Mouse (Mus musculus) limb, embryonic 12.5 days (tissue): ENCODE results near the gene Slc24a2. TPM values are rescaled to one million over a fixed set of nuclear protein-coding genes. Genes with fewer than 3 reads are reported as not detected.

Source experiments
- ATAC-seq: fragments of 200-750 bp; cut with Nextera tagmentation; 2 replicates; pipeline ENCODE4 v1.8.0; 2017; ENCODE audit warnings: low read depth, moderate TSS enrichment; ENCODE audit not compliant: insufficient number of reproducible peaks, insufficient read depth, low FRiP score, low TSS enrichment
- H3K27ac ChIP-seq: fragments of 300-500 bp; sonication (generic); 2 replicates; pipeline ENCODE4 v1.5.1; 2016; ENCODE audit warnings: mild to moderate bottlenecking, moderate library complexity
- H3K27me3 ChIP-seq: fragments of 300-500 bp; sonication (generic); 2 replicates; pipeline ENCODE4 v1.6.1; 2016; ENCODE audit warnings: mild to moderate bottlenecking, moderate library complexity
- H3K36me3 ChIP-seq: fragments of 300-500 bp; sonication (generic); 2 replicates; pipeline ENCODE4 v1.6.1; 2016; ENCODE audit warnings: mild to moderate bottlenecking, moderate library complexity
- H3K4me1 ChIP-seq: fragments of 300-500 bp; sonication (generic); replicated peaks from 2 replicates; pipeline ENCODE4 v1.6.1; 2016
- H3K4me2 ChIP-seq: fragments of 300-500 bp; sonication (generic); 2 replicates; pipeline ENCODE4 v1.6.1; 2016; ENCODE audit warnings: mild to moderate bottlenecking, moderate library complexity
- H3K4me3 ChIP-seq: fragments of 300-500 bp; sonication (generic); replicated peaks from 2 replicates; pipeline ENCODE4 v1.5.1; 2016; ENCODE audit warnings: mild to moderate bottlenecking
- H3K9ac ChIP-seq: fragments of 300-500 bp; sonication (generic); replicated peaks from 2 replicates; pipeline ENCODE4 v1.6.1; 2016; ENCODE audit warnings: mild to moderate bottlenecking, moderate library complexity
- H3K9me3 ChIP-seq: fragments of 300-500 bp; sonication (generic); 2 replicates; pipeline ENCODE4 v1.6.1; 2016; ENCODE audit warnings: mild to moderate bottlenecking, moderate library complexity
- WGBS: fragments of 180-500 bp; shearing (Covaris S2); methylation state at CpG from one replicate; pipeline ENCODE4 v1.1.7; 2016; 5-methylcytosine and 5-hydroxymethylcytosine counted together
- polyA plus RNA-seq: library from polyadenylated mRNA; unstranded; fragments of >200 nt; fragmentation: Nextera tagmentation; extraction: Ambion mirVana; gene quantifications from 2 replicates; pipeline ENCODE4 v1.2.1, GENCODE M21; 2016

The Slc24a2 gene
- polyA plus RNA-seq, 1 experiment from 2014 or later, result 0.15 TPM

DNA sequence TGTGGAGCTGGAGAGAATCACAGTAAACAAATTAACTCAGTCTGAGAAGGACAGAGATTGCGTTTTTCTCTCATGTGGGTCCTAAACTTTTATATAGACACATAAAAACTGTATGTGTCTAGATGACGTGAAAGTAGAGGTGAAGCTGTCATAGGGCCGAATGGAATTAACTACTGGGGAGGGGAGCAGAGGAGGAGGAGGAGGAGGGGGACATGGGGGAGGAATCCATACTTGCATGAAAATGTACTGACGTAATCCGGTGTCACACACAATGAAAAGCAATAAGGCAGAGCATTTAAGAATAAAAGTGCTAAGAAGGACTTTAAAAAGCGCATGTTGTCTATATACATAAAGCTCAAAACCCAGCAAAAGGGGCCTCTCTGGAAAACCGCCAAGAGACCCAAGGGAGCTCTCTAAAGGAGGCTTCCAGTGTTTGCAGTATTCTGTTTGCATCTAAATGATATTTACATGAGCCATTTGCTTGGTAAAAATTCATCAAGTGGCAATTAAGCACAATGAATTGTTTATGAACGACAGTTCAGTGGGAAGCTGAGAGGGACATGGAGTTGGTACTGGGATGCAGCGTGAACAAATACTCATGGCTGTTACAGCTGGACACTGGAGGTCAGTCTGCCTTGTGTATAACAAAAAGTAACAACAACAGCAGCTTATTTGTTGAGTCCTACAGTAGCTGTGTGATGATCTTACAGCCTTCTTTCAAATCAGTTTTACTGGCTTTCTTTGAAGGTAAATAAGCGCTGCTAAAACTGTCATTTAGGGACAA lies 45.9 kb downstream of the Slc24a2 start:
- no peaks in the 10 kb centered on the region for H3K27me3 ChIP-seq
- H3K4me3 ChIP-seq, result no peak overlapping the region
- H3K9ac ChIP-seq, result no peak overlapping the region
- no peaks in the 10 kb centered on the region for H3K36me3 ChIP-seq
- 66% methylated on average over 10 of the region's 10 CpGs for WGBS
- no peaks in the 10 kb centered on the region; the same call in 1 of the 2 replicates for H3K4me1 ChIP-seq
- no peaks in the 10 kb centered on the region for H3K9me3 ChIP-seq
- ATAC-seq, result no peak
- H3K4me2 ChIP-seq, result no peak overlapping the region
- no peak overlapping the region for H3K27ac ChIP-seq

DNA sequence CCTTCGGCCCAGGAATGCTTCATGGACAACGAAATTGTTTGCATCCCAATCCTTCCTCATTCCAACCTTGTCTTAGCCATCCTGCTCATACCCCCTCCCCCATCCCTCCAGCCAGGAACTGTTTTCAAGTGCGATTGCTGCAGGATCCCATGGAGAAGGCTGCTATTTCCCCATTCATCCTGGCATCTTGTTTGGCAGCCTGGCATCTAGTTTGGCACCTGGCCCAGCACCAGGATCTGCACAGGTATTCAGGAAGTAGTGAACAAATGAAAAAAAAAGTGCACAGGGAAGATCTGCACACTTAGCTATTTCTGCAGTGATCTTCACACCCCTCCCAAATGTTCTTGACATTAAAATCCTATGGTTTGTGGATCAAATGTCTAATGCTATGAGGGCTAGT lies 53.2 kb downstream of the Slc24a2 start:
- Histone ChIP-seq H3K27ac (no peak overlapping the region), H3K36me3 (no peaks in the 10 kb centered on the region), H3K9ac (no peak overlapping the region), H3K27me3 (no peaks in the 10 kb centered on the region), H3K4me1 (no peaks in the 10 kb centered on the region), H3K9me3 (no peaks in the 10 kb centered on the region), H3K4me3 (no peak overlapping the region), H3K4me2 (no peak overlapping the region)
- ATAC-seq, result no peak
- 72% methylated on average over 3 of the region's 3 CpGs for WGBS

DNA sequence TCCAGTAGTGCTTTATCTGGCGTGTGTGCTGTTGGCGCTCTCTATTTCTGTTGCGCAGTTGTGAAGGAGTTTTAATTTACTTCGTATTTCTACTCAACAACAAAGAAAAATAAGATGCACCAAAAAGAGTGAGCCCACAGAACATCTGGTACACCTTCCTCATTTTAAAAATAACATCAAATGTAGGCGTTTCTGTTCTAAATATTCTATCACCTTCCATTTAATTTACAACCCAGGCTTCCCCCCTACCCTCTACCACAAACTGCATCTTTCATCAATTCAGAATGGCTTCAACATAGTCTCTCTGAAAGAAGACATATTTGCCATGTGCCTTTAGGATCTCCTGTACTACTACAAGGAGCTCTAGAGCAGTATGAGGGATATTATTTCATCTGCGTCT lies 66.3 kb downstream of the Slc24a2 start:
- Histone ChIP-seq H3K4me1 (no peaks in the 10 kb centered on the region), H3K4me2 (no peak overlapping the region), H3K9ac (no peak overlapping the region), H3K36me3 (no peaks in the 10 kb centered on the region), H3K9me3 (no peaks in the 10 kb centered on the region), H3K27me3 (no peaks in the 10 kb centered on the region), H3K4me3 (no peak overlapping the region), H3K27ac (no peak overlapping the region)
- ATAC-seq, result no peak
- 90% methylated on average over 6 of the region's 6 CpGs for whole genome bisulfite sequencing

GRCm38 (mm10) chr4:87158053-87158452 lies 72.2 kb downstream of the Slc24a2 start:
- 91% methylated on average over 4 of the region's 4 CpGs for WGBS
- H3K9ac ChIP-seq, result no peak overlapping the region
- no peaks in the 10 kb centered on the region for H3K9me3 ChIP-seq
- no peak overlapping the region for H3K4me2 ChIP-seq
- 0 out of 2 replicates have a peak, but pooled peaks cover 4% of the 10 kb centered on the region for H3K4me1 ChIP-seq
- H3K27ac ChIP-seq, result no peak overlapping the region
- H3K4me3 ChIP-seq, result no peak overlapping the region
- no peaks in the 10 kb centered on the region for H3K27me3 ChIP-seq
- H3K36me3 ChIP-seq, result no peaks in the 10 kb centered on the region
- ATAC-seq, result no peak

- H3K36me3 ChIP-seq, result no peaks in the 10 kb centered on the region
- no peak overlapping the region for H3K4me3 ChIP-seq
- no peak overlapping the region for H3K27ac ChIP-seq
- H3K27me3 ChIP-seq, result no peaks in the 10 kb centered on the region
- peaks cover 17% of the 10 kb centered on the region for H3K4me1 ChIP-seq
- no peak for ATAC-seq
- no peak overlapping the region for H3K9ac ChIP-seq
- no peak overlapping the region for H3K4me2 ChIP-seq
- no peaks in the 10 kb centered on the region for H3K9me3 ChIP-seq
- 81% methylated on average over 7 of the region's 7 CpGs for WGBS
Measured at GRCm38 (mm10) chr4:87151990-87152389, 78.3 kb downstream of the Slc24a2 start.

- Histone ChIP-seq H3K36me3 (no peaks in the 10 kb centered on the region), H3K9ac (no peak overlapping the region), H3K27me3 (no peaks in the 10 kb centered on the region), H3K4me3 (no peak overlapping the region), H3K4me2 (no peak overlapping the region), H3K9me3 (no peaks in the 10 kb centered on the region), H3K27ac (no peak overlapping the region), H3K4me1 (peaks cover 17% of the 10 kb centered on the region)
- WGBS, result 28% methylated on average over 2 of the region's 2 CpGs
- peak; percentile 42; the same call in 1 of the 2 replicates for ATAC-seq
Measured at GRCm38 (mm10) chr4:87149584-87149983, 80.7 kb downstream of the Slc24a2 start.

- no peaks in the 10 kb centered on the region for H3K4me1 ChIP-seq
- no peak for ATAC-seq
- WGBS, result 92% methylated on average over 12 of the region's 12 CpGs
- H3K27me3 ChIP-seq, result no peaks in the 10 kb centered on the region
- H3K9me3 ChIP-seq, result no peaks in the 10 kb centered on the region
- no peaks in the 10 kb centered on the region for H3K36me3 ChIP-seq
- no peak overlapping the region for H3K4me3 ChIP-seq
- no peak overlapping the region for H3K9ac ChIP-seq
- H3K4me2 ChIP-seq, result no peak overlapping the region
- no peak overlapping the region for H3K27ac ChIP-seq
Measured at GRCm38 (mm10) chr4:87141590-87142365, 88.5 kb downstream of the Slc24a2 start.

GRCm38 (mm10) chr4:87140901-87141300 lies 89.4 kb downstream of the Slc24a2 start:
- H3K4me3 ChIP-seq, result no peak overlapping the region
- WGBS, result 84% methylated on average over 3 of the region's 3 CpGs
- no peak for ATAC-seq

GRCm38 (mm10) chr4:87132525-87132924 lies 97.8 kb downstream of the Slc24a2 start:
- no peak overlapping the region for H3K27ac ChIP-seq
- WGBS, result 81% methylated on average over 5 of the region's 5 CpGs
- H3K4me3 ChIP-seq, result no peak overlapping the region
- H3K36me3 ChIP-seq, result no peaks in the 10 kb centered on the region
- H3K4me1 ChIP-seq, result no peaks in the 10 kb centered on the region
- no peak for ATAC-seq
- H3K4me2 ChIP-seq, result no peak overlapping the region
- H3K27me3 ChIP-seq, result no peaks in the 10 kb centered on the region
- H3K9me3 ChIP-seq, result no peaks in the 10 kb centered on the region
- no peak overlapping the region for H3K9ac ChIP-seq

More at GRCm38 (mm10) chr4:87140901-87141300, 89.4 kb downstream of the Slc24a2 start:
- H3K9ac ChIP-seq, result no peak overlapping the region
- H3K27me3 ChIP-seq, result no peaks in the 10 kb centered on the region
- no peaks in the 10 kb centered on the region for H3K36me3 ChIP-seq
- H3K9me3 ChIP-seq, result no peaks in the 10 kb centered on the region
- no peaks in the 10 kb centered on the region for H3K4me1 ChIP-seq
- H3K27ac ChIP-seq, result no peak overlapping the region
- H3K4me2 ChIP-seq, result no peak overlapping the region

GRCm38 (mm10) chr4:87126756-87127155 lies 103.5 kb downstream of the Slc24a2 start:
- ATAC-seq, result no peak
- 62% methylated on average over 4 of the region's 4 CpGs for WGBS

GRCm38 (mm10) chr4:87119758-87120157 lies 110.5 kb downstream of the Slc24a2 start:
- Histone ChIP-seq H3K4me2 (no peak overlapping the region), H3K4me3 (no peak overlapping the region), H3K4me1 (no peaks in the 10 kb centered on the region), H3K27me3 (no peaks in the 10 kb centered on the region), H3K9ac (no peak overlapping the region), H3K9me3 (no peaks in the 10 kb centered on the region), H3K27ac (no peak overlapping the region), H3K36me3 (no peaks in the 10 kb centered on the region)
- 44% methylated on average over 4 of the region's 4 CpGs for WGBS
- no peak for ATAC-seq

More at GRCm38 (mm10) chr4:87126756-87127155, 103.5 kb downstream of the Slc24a2 start:
- H3K4me3 ChIP-seq, result no peak overlapping the region
- no peaks in the 10 kb centered on the region for H3K27me3 ChIP-seq
- H3K27ac ChIP-seq, result no peak overlapping the region
- H3K9ac ChIP-seq, result no peak overlapping the region
- H3K36me3 ChIP-seq, result no peaks in the 10 kb centered on the region
- no peak overlapping the region for H3K4me2 ChIP-seq
- H3K9me3 ChIP-seq, result no peaks in the 10 kb centered on the region
- H3K4me1 ChIP-seq, result no peaks in the 10 kb centered on the region
